Mouse (Mus musculus) frontal cortex, adult (tissue): ENCODE data around the gene Alk.

Experiments used
- ATAC-seq: cut with Nextera tagmentation; 2 replicates; pipeline ENCODE4 v1.9.2; 2017; ENCODE audit warnings: mild to moderate bottlenecking, moderate library complexity, mixed read lengths; ENCODE audit not compliant: low TSS enrichment

Alk gene

DNA sequence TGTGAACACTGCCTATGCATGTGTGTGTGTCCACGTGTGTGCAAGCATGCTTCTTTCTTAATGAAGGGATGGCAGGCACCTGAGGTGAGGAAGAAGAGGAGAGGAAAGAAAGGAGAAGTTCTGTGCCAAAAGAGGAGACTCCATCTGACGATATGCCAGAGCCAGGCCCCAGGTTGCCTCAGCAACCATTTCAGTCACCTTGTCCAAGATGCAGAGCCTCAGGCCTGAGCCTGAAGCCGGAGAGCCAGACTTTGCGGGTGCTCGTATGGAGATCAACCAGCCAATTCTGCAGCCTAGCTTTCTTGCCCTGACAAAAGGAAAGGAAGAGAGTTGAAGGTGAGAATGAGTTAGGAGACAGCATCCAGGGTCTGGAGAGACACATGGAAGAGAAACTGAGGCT is 566.1 kb downstream of the Alk start:
- no peak for ATAC-seq

- no peak for ATAC-seq
Measured at GRCm38 (mm10) chr17:72030672-72031071, 573.8 kb downstream of the Alk start.

GRCm38 (mm10) chr17:72023323-72023722 is 581.1 kb downstream of the Alk start:
- no peak for ATAC-seq

- no peak for ATAC-seq
Measured at GRCm38 (mm10) chr17:72021733-72022669, 582.4 kb downstream of the Alk start.

DNA sequence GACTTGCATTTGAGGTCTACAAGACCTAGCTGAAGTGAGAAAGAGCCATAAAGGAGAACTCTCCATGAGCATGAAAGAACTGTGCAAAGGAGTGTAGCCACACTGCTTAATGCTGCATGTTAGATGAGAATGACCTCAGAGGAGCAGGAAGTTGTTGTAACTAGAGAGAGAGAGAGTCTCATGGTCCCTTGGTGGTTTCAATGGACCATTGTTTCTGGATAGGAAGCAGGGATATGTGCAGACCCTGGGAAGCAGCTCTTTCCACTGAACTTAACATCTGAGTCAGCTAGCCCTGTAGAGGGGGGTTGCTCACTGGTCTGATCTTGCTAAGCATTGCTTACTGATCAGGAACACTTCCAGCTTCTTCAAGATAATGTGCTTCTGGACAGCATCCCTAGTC is 587.1 kb downstream of the Alk start:
- no peak for ATAC-seq

DNA sequence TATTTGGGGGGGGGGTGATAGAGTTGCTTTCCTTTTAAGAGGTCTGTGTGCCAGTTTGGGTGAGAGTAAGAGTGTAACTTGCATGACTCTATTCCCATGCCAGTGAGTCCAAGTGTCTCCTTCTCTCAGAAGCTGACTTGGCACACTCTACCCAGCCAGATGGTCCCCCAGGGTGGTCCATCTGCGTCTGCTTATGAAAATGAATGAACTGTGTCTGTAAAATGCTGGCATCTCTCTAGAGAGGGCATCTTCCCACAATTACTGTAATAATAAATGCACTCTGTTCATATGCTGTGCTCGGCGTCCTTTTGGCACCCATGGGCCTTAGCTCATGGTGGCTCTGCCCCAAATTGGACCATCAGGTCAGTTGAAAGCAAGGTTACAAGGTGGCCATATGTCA is 589.2 kb downstream of the Alk start:
- ATAC-seq: no peak

DNA sequence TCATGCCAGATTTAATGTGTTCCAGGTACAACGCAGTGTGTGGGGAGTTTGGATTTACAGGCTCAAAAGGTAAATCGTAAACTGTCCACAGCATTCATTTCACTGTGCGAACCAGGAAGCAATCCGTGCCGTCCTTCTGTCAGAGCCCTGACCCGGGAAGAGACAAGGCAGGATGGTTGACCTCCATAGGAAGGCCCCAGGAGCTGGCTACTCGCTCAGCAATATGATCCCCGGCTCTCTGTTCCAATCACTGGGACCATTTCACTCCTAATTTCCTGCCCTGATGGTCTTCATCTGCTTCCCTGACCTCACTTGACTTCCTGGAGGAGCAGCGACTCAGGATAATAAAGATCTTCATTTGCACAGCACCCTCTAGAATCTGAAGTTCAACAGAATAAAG is 591.7 kb downstream of the Alk start:
- ATAC-seq: no peak

DNA sequence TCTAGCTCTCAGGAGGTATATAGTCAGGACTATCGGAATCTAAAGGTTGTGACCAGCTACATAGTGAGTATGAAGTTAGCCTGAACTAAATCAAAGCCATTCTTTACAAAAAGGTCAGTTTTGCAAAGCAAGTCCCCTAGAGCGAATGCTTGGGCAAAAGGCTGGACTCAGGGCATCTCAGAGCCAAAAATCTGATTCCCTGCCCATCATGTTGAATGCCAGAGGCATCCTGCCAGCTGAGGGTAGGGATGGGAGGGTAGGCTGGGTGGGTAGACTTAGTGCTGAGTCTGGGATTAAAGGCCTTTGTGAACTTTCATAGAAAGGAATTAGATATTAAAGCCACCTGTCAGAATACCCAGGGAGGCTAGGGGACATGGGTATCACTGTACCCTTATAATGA is 594.6 kb downstream of the Alk start:
- no peak for ATAC-seq

DNA sequence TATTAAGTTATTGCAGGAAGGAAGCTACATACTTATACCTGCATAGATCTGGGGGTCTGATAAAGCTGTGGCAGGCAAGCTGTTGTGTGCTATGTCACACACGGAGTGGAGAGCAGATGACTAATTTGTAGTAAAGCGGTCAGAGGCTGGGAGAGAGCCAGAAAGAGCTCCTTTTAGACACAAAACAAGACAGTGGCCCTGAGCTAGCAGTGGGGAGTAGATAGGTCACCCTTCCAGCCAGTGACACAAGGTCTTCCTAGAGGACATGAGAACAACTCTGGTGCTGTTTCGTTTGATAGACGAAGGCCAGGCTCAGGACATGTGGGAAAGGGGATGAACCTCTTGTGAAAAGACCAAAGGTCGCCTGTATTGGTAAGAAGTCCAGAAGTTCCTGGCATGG is 596.0 kb downstream of the Alk start:
- no peak for ATAC-seq

- ATAC-seq: no peak
Measured at GRCm38 (mm10) chr17:72005365-72005764, 599.1 kb downstream of the Alk start.

DNA sequence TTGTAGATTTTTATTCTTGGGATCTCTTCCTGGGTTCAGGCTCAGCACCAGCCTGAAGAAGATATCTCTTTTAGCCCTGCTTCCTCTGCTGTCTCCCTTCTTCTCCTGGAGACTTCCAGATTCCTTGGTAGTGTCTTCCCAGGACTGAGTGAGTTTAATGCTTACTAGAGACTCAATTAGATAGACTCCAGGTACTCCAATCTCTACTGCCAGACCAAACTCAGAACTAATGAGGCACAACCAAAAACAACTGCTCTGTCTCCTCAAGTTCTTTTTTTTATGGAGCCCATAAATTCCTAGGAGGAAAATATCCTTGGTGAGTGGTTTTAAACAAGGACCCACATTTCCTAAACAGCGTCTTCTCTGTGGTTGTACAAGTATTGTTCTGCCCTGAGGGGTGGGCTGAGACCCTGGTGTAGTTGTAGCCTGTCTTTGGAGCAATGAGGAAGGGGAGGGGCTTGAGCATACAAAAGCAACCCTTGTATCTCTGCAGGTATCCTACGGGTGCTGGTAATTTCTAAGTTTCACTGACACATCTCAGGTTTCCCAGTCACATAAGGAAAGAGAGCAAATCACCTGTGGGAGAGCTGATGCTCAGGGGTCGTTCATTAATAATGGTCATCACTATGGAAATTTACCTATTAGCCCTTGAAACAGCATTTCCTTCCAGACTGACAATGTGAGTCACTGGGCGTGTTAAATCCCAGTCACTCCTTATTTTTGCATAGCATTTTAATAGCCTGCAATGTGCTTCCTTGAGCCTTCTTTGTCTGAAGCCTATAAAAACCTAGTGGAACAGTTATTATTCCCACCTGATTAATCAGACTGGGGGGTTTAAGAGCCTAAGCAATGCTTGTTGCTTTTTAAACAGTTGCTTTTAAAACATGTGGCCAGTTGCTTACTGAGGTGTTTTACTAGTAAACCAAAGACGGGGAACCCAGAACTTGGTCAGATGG is 604.6 kb downstream of the Alk start:
- ATAC-seq: no peak

- ATAC-seq: peak; percentile 100
Measured at GRCm38 (mm10) chr17:71997680-71998079, 606.7 kb downstream of the Alk start.

DNA sequence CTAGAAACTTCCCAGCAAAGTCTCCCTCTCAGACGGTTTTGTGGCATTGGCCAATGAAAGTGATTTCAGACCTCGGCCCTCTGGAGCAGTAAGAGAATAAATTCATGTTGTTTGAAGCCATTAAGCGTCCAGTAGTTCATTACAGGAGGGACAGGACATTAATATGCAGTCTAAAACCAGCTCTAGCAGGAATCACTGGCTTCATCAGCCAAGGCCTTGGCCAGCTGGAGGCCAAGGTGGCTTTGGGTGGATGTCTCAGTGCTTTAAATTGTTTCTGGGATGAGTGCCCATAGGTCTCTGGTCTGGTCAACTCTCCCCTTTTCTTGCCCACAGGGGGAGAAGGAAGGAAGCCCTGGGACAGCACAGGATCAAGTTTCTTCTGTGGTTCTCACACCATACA is 608.9 kb downstream of the Alk start:
- ATAC-seq: no peak

DNA sequence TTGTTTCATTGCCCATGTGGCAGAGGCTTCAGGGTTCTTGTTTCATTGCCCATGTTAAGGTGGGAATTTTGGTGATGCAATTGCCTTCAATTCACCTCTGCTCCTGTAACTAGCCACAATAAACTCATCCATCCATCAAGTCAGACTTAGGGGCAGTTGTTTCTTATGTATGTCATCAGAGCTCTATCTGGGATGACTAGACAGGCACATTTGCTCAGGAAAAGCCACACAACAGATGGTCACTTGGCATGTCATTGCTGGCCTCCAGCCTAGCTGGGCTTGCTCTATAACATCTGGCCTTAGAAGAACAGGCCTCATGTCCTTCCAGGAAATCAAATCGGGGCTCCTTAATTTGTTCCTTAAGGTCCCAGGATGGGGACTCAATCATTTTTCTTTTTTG is 610.3 kb downstream of the Alk start:
- ATAC-seq: no peak

GRCm38 (mm10) chr17:71993011-71993410 is 611.4 kb downstream of the Alk start:
- no peak for ATAC-seq

DNA sequence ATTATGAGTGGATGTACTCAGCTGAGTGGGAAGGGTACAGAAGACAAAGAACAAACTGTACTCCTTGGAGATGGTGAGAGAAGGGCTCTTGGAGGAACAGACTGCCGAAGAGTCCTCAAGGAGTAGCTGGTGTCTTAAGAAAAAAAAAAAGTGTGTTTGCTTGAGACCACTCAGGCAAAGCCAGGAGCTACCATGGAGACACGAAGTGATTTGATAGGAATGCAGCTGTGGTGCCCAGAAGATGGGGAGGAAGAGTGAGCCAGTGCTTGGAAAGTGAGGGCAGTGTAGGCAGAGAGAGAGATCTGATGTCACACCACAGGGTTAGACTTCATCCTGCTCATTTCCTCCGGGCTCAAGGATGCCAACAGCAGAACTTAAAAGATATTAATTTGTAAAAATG is 613.2 kb downstream of the Alk start:
- ATAC-seq: no peak

DNA sequence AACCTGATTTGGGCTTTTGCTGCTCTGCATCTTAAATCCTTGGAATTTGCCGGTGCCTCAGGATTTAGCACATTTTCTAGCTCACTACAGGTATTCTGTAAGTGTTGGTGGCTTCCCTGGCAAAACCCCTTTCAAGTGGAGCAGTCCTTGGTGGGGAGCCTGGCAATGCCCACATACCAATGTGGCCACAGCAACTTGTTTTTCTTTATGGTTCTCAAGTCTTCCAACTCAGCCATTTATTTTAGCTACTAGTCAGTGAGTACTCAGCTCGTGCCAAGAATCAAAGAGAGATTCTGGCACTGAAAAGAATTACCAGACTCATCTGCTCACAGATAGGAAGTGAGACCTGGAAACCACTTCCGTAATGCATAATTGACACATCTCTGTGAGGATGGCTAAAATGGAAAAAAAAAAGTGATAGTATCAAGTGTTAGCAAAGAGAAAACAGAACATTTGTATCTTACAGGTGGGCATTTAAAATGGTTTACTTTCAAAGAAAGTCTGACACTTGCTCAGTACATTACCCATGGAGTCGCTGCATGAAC is 614.2 kb downstream of the Alk start:
- ATAC-seq: no peak

GRCm38 (mm10) chr17:71988736-71989569 is 615.5 kb downstream of the Alk start:
- no peak for ATAC-seq

- ATAC-seq: no peak
Measured at GRCm38 (mm10) chr17:71986998-71987397, 617.4 kb downstream of the Alk start.

DNA sequence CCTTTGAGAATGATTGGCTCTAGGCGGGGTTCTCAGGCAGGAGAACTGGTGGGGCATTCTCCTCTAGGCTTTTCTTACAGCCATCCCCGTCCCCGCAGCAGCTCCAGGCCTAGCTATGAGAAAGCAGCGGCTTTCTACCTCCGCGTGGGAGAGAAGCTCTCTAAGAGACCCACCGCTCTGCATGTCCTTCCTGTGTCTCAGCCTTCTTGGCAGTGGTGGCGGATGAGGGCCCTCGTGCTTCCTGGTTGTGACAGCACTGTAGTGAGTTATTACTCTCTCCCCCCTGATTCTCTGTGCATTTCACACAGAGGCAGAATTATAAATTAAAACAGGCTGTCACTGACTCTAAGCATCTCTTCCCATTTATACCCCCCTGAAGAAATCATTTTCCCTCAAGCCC is 618.0 kb downstream of the Alk start:
- ATAC-seq: no peak

- no peak for ATAC-seq
Measured at GRCm38 (mm10) chr17:71981177-71981576, 623.2 kb downstream of the Alk start.
